Mouse (Mus musculus): ENCODE results near the gene Gstp3. TPM values are rescaled to one million over a fixed set of nuclear protein-coding genes. Genes with fewer than 3 reads are reported as not detected.
"Not testable (repeated sequence)": the region's sequence is repeated elsewhere in the genome, so short reads cannot be mapped to it uniquely, and the experiment has no call there.

Gene Gstp3
- polyA plus RNA-seq, 1 experiment from 2014 or later, result not detected

DNA sequence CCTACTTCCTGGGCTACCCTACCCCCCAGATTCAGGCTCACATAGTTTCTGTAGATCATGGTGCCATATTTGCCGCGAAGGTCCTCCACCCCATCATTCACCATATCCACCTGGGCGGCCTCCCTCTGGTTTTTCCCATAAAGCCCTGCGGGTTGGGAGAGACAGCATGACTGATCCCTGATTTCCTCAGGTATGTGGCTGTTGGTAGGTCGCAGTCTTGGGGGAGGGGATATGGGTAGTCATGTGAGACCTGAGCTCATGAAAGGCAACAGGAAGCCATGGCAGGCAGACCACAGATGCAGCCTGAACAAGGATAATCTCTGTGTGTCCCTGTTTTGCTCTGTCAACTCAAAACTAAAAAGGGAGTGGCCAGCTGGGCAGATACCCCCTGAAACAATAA is 18.4 kb downstream of the Gstp3 start:
- H3K4me2 ChIP-seq (replicated peaks); H3K27me3 ChIP-seq (ENCODE audit: control insufficient read depth, insufficient read depth, low read length); H3K4me3 ChIP-seq (replicated peaks; ENCODE audit: low read length); H3K9me3 ChIP-seq (ENCODE audit: control insufficient read depth, low read length); H3K27ac ChIP-seq; ATAC-seq (ENCODE audit: low FRiP score); H3K36me3 ChIP-seq (replicated peaks; ENCODE audit: control insufficient read depth, insufficient read depth); H3K9ac ChIP-seq; DNase-seq (ENCODE audit: low spot score): not testable (repeated sequence)
- H3K4me1 ChIP-seq (replicated peaks; ENCODE audit: control insufficient read depth, insufficient read depth, low read length), result peaks cover 14% of the 10 kb centered on the region
- WGBS, result 88% methylated on average over 5 of the region's 5 CpGs

DNA sequence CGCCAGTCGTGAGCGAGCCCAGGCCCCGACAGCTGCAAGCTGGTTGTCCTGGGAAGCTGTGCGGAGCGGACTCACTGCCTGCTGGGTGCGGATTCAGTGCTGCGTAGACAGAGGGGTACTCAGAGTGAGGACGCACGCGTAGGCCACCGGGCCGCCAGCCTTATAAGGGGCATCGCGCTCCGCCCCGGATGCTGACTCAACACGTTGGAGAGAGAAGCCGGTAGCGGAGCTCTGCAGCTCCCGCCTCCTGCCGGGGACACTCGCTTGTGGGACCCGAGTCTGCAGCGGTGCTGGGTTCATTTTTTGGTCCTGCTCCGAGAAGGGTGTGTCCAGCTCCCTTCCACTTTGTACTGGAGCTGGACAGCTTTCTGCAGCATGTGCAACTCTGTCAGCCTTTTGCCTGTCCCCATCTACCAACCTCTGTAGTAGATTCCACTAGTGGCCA is 21.6 kb downstream of the Gstp3 start, which contains the start of gene Gstp1:
Gene Gstp1 (minus strand): TSS at position 198 of the 445 bp plus-strand sequence.
- WGBS, result under 1% methylated on average over 26 of the region's 26 CpGs
- Histone ChIP-seq H3K9ac (peak within 1 kb of the TSS; percentile 60), H3K36me3 (replicated peaks; ENCODE audit: control insufficient read depth, insufficient read depth) (no peaks in the 10 kb centered on the region), H3K4me1 (replicated peaks; ENCODE audit: control insufficient read depth, insufficient read depth, low read length) (peaks cover 14% of the 10 kb centered on the region), H3K9me3 (ENCODE audit: control insufficient read depth, low read length) (no peaks in the 10 kb centered on the region), H3K27ac (peak within 1 kb of the TSS; percentile 40; the same call in 1 of the 2 replicates), H3K4me2 (replicated peaks) (peak within 1 kb of the TSS; percentile 74), H3K27me3 (ENCODE audit: control insufficient read depth, insufficient read depth, low read length) (no peaks in the 10 kb centered on the region), H3K4me3 (replicated peaks; ENCODE audit: low read length) (peak within 1 kb of the TSS; percentile 45)
- ATAC-seq (ENCODE audit: low FRiP score) (peak; percentile 86), DNase-seq (ENCODE audit: low spot score) (peak; percentile 72)

DNA sequence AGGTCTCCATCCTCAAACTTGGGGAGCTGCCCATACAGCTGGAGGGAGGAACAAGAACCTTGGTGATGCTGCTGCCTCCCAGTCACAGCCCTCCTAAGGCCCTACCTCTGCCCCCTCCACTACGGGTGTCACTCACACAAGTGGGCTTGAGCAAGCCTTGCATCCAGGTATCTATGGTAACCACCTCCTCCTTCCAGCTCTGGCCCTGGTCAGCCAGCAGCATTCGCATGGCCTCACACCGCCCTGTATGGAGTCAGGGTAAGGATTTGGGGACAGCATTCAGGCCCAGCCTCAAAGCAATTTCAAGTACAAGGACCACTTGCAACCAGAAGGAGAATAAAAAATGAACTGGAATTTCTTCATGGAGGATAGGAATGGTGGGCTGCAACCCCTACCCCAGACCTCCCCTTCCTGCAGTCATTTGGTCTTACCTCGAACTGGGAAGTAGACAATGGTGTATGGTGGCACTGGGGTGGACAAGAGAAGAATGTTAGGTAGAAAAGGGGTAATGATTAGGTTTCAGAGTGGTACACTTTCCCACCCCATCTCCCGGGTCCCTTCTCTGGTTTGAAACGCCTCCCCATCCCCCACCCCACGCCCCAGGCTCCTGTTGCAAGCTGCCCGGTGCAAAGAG is 22.1 kb downstream of the Gstp3 start:
- 25% methylated on average over 7 of the region's 8 CpGs for WGBS
- H3K9ac ChIP-seq, result peak overlapping the region; percentile 60
- not testable (repeated sequence) for DNase-seq (ENCODE audit: low spot score); H3K27me3 ChIP-seq (ENCODE audit: control insufficient read depth, insufficient read depth, low read length); H3K9me3 ChIP-seq (ENCODE audit: control insufficient read depth, low read length); H3K36me3 ChIP-seq (replicated peaks; ENCODE audit: control insufficient read depth, insufficient read depth)
- peak overlapping the region; percentile 45 for H3K4me3 ChIP-seq (replicated peaks; ENCODE audit: low read length)
- peak overlapping the region; percentile 74 for H3K4me2 ChIP-seq (replicated peaks)
- ATAC-seq (ENCODE audit: low FRiP score), result peak; percentile 35; the same call in 1 of the 2 replicates
- H3K4me1 ChIP-seq (replicated peaks; ENCODE audit: control insufficient read depth, insufficient read depth, low read length), result peaks cover 14% of the 10 kb centered on the region
- H3K27ac ChIP-seq, result peak overlapping the region; percentile 40; the same call in 1 of the 2 replicates

DNA sequence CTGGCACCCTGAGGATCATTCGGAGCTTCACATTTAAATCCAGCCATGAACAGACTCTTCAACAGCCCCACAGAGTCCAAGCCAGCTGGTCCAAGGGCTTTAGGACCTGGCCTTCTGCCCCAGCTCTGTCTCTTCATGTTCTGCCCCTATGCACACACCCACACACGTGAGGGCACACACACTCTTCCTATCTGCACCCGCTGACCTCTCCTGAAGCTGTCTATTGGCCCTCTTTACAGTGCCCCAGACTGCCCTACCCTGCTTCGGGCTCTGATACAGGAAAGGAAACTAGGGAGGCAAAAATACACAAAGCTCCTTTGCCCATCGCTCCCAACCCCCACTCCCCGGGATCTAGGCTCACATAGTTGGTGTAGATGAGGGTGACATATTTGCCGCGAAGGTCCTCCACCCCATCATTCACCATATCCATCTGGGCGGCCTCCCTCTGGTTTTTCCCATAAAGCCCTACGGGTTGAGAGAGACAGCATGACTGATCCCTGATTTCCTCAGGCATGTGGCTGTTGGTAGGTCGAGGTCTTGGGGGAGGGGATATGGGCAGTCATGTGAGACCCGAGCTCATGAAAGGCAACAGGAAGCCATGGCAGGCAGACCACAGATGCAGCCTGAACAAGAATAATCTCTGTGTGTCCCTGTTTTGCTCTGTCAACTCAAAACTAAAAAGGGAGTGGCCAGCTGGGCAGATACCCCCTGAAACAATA is 22.9 kb downstream of the Gstp3 start:
- Histone ChIP-seq H3K9me3 (ENCODE audit: control insufficient read depth, low read length) (no peaks in the 10 kb centered on the region), H3K4me3 (replicated peaks; ENCODE audit: low read length) (no peak overlapping the region), H3K4me1 (replicated peaks; ENCODE audit: control insufficient read depth, insufficient read depth, low read length) (peaks cover 14% of the 10 kb centered on the region), H3K27me3 (ENCODE audit: control insufficient read depth, insufficient read depth, low read length) (no peaks in the 10 kb centered on the region), H3K27ac (no peak overlapping the region), H3K4me2 (replicated peaks) (peak overlapping the region; percentile 27), H3K9ac (no peak overlapping the region), H3K36me3 (replicated peaks; ENCODE audit: control insufficient read depth, insufficient read depth) (no peaks in the 10 kb centered on the region)
- ATAC-seq (ENCODE audit: low FRiP score), result no peak
- DNase-seq (ENCODE audit: low spot score), result no peak
- 64% methylated on average over 12 of the region's 12 CpGs for WGBS

DNA sequence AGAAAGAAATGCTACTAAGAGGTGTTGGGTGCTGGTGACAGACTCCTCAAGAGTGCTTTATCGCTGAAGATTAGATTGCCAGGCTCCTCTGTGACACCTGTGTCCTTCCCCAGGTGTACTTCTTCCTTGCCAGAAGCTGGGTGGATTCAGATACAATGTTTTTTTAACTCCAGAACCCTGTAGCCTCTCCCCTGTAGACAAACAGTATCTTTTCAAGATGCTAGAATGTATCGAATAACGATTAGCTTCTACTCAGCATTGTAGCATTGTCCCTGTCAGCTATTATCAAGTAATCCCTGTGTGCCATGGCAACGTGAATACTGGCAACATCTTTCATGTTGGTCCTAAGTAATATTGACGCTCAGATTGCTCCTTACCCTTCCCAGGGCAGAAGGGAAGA is 25.6 kb downstream of the Gstp3 start:
- no peaks in the 10 kb centered on the region for H3K36me3 ChIP-seq (replicated peaks; ENCODE audit: control insufficient read depth, insufficient read depth)
- no peaks in the 10 kb centered on the region for H3K27me3 ChIP-seq (ENCODE audit: control insufficient read depth, insufficient read depth, low read length)
- no peak overlapping the region for H3K4me3 ChIP-seq (replicated peaks; ENCODE audit: low read length)
- no peaks in the 10 kb centered on the region for H3K9me3 ChIP-seq (ENCODE audit: control insufficient read depth, low read length)
- H3K4me2 ChIP-seq (replicated peaks), result no peak overlapping the region
- DNase-seq (ENCODE audit: low spot score) (no peak), ATAC-seq (ENCODE audit: low FRiP score) (no peak)
- H3K4me1 ChIP-seq (replicated peaks; ENCODE audit: control insufficient read depth, insufficient read depth, low read length), result peaks cover 14% of the 10 kb centered on the region
- no peak overlapping the region for H3K9ac ChIP-seq
- WGBS, result 64% methylated on average over 5 of the region's 5 CpGs
- no peak overlapping the region for H3K27ac ChIP-seq

DNA sequence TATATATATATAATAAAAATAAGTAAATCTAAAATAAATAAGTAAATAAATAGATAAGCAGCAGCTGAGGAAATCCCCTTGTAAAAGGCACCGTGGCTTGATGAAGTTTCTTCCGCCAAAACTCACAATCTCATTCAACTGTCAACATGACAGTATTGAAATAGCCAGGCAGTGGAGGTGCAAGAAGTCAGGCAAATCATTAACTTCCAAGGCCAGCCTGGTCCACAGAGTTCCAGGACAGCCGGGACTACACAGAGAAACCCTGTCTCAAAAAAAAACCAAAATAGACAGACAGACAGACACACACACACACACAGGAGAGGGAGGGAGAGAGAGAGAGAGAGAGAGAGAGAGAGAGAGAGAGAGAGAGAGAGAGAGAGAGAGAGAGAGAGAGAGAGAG is 26.1 kb downstream of the Gstp3 start:
- no peak for DNase-seq (ENCODE audit: low spot score)
- H3K4me1 ChIP-seq (replicated peaks; ENCODE audit: control insufficient read depth, insufficient read depth, low read length), result peaks cover 12% of the 10 kb centered on the region
- H3K9ac ChIP-seq, result no peak overlapping the region
- H3K4me2 ChIP-seq (replicated peaks), result no peak overlapping the region
- no peak overlapping the region for H3K4me3 ChIP-seq (replicated peaks; ENCODE audit: low read length)
- no peak for ATAC-seq (ENCODE audit: low FRiP score)
- WGBS, result 74% methylated on average over 3 of the region's 3 CpGs
- H3K27ac ChIP-seq, result no peak overlapping the region
- no peaks in the 10 kb centered on the region for H3K27me3 ChIP-seq (ENCODE audit: control insufficient read depth, insufficient read depth, low read length)
- no peaks in the 10 kb centered on the region for H3K9me3 ChIP-seq (ENCODE audit: control insufficient read depth, low read length)
- no peaks in the 10 kb centered on the region for H3K36me3 ChIP-seq (replicated peaks; ENCODE audit: control insufficient read depth, insufficient read depth)

DNA sequence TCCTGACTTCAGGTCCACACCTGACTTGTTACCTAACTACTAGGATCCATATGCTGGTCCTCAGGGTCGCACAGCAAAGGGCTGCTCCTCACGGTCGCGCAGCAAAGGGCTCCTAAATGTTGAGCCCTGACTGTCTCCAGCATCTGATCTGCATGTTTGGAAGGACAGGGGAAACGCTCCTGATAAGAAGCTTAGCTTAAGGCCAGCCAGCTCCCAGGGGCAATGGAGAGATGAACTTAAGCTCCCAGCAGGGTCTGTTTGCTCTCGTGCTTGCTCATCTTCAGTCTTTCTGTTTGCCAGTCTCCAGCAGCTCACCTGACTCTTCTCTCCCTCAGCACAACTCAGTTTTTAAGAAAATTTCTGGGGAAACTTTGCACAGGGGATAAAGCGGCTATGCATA is 26.7 kb downstream of the Gstp3 start:
- Histone ChIP-seq H3K4me1 (replicated peaks; ENCODE audit: control insufficient read depth, insufficient read depth, low read length) (peaks cover 9% of the 10 kb centered on the region; the same call in 1 of the 2 replicates), H3K4me3 (replicated peaks; ENCODE audit: low read length) (no peak overlapping the region), H3K9me3 (ENCODE audit: control insufficient read depth, low read length) (no peaks in the 10 kb centered on the region), H3K9ac (no peak overlapping the region), H3K4me2 (replicated peaks) (no peak overlapping the region), H3K27me3 (ENCODE audit: control insufficient read depth, insufficient read depth, low read length) (no peaks in the 10 kb centered on the region), H3K27ac (no peak overlapping the region), H3K36me3 (replicated peaks; ENCODE audit: control insufficient read depth, insufficient read depth) (no peaks in the 10 kb centered on the region)
- no peak for ATAC-seq (ENCODE audit: low FRiP score)
- no peak for DNase-seq (ENCODE audit: low spot score)
- 62% methylated on average over 7 of the region's 7 CpGs for WGBS

DNA sequence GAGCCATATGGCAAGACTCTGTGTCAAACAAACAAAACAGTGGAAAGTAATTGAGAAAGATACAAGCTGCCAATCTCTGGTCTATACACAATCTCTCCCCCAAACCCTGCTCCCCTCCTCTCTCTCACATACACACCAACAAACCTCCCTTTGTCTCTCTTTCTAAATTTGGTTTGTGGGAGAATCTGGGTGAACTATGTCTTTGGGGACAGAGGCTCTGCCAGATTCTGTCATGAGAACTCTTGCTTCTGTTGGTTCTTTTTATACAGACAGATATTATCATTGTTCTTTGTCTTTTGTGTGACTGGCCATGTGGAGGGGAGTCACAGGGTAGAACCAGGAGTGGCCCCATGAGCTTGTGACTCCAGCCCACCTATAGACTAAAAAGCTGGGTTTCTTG is 31.8 kb downstream of the Gstp3 start:
- ATAC-seq (ENCODE audit: low FRiP score), result no peak

DNA sequence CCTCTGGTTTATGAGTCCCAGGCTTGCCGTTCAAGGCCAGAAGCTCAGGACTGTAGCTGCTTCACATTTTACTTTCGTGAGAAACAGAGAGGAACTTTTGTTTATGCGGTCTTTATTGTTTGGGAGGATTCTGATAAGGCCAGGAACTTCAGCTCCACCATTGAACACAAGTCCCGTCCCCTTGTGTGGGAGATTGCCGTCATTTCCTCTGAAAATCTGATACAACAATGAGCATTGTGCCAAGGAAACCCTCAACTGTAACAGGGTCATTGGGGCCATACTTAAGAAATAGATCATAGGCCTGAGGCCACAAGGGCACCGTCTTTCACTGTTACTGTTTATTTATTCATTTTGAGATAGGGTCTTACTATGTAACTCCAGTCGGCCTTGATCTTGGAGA is 36.2 kb downstream of the Gstp3 start:
- Histone ChIP-seq H3K27me3 (ENCODE audit: control insufficient read depth, insufficient read depth, low read length) (no peaks in the 10 kb centered on the region), H3K27ac (no peak overlapping the region), H3K9ac (no peak overlapping the region), H3K4me3 (replicated peaks; ENCODE audit: low read length) (no peak overlapping the region), H3K9me3 (ENCODE audit: control insufficient read depth, low read length) (no peaks in the 10 kb centered on the region), H3K36me3 (replicated peaks; ENCODE audit: control insufficient read depth, insufficient read depth) (no peaks in the 10 kb centered on the region), H3K4me2 (replicated peaks) (no peak overlapping the region), H3K4me1 (replicated peaks; ENCODE audit: control insufficient read depth, insufficient read depth, low read length) (no peaks in the 10 kb centered on the region)
- ATAC-seq (ENCODE audit: low FRiP score) (no peak), DNase-seq (ENCODE audit: low spot score) (no peak)
- WGBS, result 83% methylated on average over 7 of the region's 7 CpGs

More for the DNA sequence above, 31.8 kb downstream of the Gstp3 start:
- Histone ChIP-seq H3K4me1 (replicated peaks; ENCODE audit: control insufficient read depth, insufficient read depth, low read length) (no peaks in the 10 kb centered on the region), H3K9me3 (ENCODE audit: control insufficient read depth, low read length) (no peaks in the 10 kb centered on the region), H3K27me3 (ENCODE audit: control insufficient read depth, insufficient read depth, low read length) (no peaks in the 10 kb centered on the region), H3K36me3 (replicated peaks; ENCODE audit: control insufficient read depth, insufficient read depth) (no peaks in the 10 kb centered on the region), H3K4me2 (replicated peaks) (no peak overlapping the region), H3K9ac (no peak overlapping the region), H3K27ac (no peak overlapping the region), H3K4me3 (replicated peaks; ENCODE audit: low read length) (no peak overlapping the region)
- DNase-seq (ENCODE audit: low spot score), result no peak

All from hindbrain, embryonic 14.5 days (tissue).